Mouse (Mus musculus): ENCODE measurements around the gene Rprd1b. TPM values are rescaled to one million over a fixed set of nuclear protein-coding genes. Genes with fewer than 3 reads are reported as not detected.

The Rprd1b gene
- polyA plus RNA-seq, 1 experiment from 2014 or later = 27.5 TPM

- 51% methylated on average over 15 of the region's 15 CpGs for WGBS (ENCODE audit: insufficient replicate concordance)
- Histone ChIP-seq H3K9ac (no peak overlapping the region), H3K27me3 (peaks cover 37% of the 10 kb centered on the region), H3K4me3 (replicated peaks) (no peak overlapping the region), H3K36me3 (replicated peaks) (no peaks in the 10 kb centered on the region), H3K9me3 (replicated peaks) (no peaks in the 10 kb centered on the region), H3K4me1 (replicated peaks) (peaks cover 51% of the 10 kb centered on the region), H3K27ac (replicated peaks) (peak overlapping the region; percentile 79), H3K4me2 (peak overlapping the region; percentile 29)
- peak; percentile 29 for ATAC-seq (ENCODE audit: insufficient read depth)
These were observed 146.7 kb downstream of the Rprd1b start for GRCm38 (mm10) chr2:158174958-158175357.

GRCm38 (mm10) chr2:158175433-158175832 is 147.1 kb downstream of the Rprd1b start:
- Histone ChIP-seq H3K4me3 (replicated peaks) (no peak overlapping the region), H3K9me3 (replicated peaks) (no peaks in the 10 kb centered on the region), H3K4me1 (replicated peaks) (peaks cover 51% of the 10 kb centered on the region), H3K36me3 (replicated peaks) (no peaks in the 10 kb centered on the region), H3K27me3 (peaks cover 42% of the 10 kb centered on the region), H3K9ac (no peak overlapping the region), H3K27ac (replicated peaks) (peak overlapping the region; percentile 79), H3K4me2 (peak overlapping the region; percentile 29)
- ATAC-seq (ENCODE audit: insufficient read depth) = peak; percentile 69
- WGBS (ENCODE audit: insufficient replicate concordance) = 2% methylated on average over 3 of the region's 3 CpGs

GRCm38 (mm10) chr2:158176763-158177162 is 148.5 kb downstream of the Rprd1b start:
- Histone ChIP-seq H3K27me3 (peaks cover 44% of the 10 kb centered on the region), H3K4me1 (replicated peaks) (peaks cover 51% of the 10 kb centered on the region), H3K36me3 (replicated peaks) (no peaks in the 10 kb centered on the region), H3K9me3 (replicated peaks) (no peaks in the 10 kb centered on the region), H3K4me2 (no peak overlapping the region), H3K27ac (replicated peaks) (no peak overlapping the region), H3K4me3 (replicated peaks) (no peak overlapping the region), H3K9ac (no peak overlapping the region)
- ATAC-seq (ENCODE audit: insufficient read depth) = no peak
- 73% methylated on average over 9 of the region's 9 CpGs for WGBS (ENCODE audit: insufficient replicate concordance)

- no peak overlapping the region for H3K4me3 ChIP-seq (replicated peaks)
- no peak overlapping the region for H3K9ac ChIP-seq
- ATAC-seq (ENCODE audit: insufficient read depth) = no peak
- no peaks in the 10 kb centered on the region for H3K9me3 ChIP-seq (replicated peaks)
- H3K27ac ChIP-seq (replicated peaks) = no peak overlapping the region
- WGBS (ENCODE audit: insufficient replicate concordance) = 75% methylated on average over 3 of the region's 3 CpGs
- H3K4me1 ChIP-seq (replicated peaks) = peaks cover 51% of the 10 kb centered on the region
- H3K36me3 ChIP-seq (replicated peaks) = no peaks in the 10 kb centered on the region
- peaks cover 44% of the 10 kb centered on the region for H3K27me3 ChIP-seq
- no peak overlapping the region for H3K4me2 ChIP-seq
These were observed 149.3 kb downstream of the Rprd1b start for GRCm38 (mm10) chr2:158177574-158177973.

GRCm38 (mm10) chr2:158178139-158178538 is 149.8 kb downstream of the Rprd1b start:
- H3K4me2 ChIP-seq = no peak overlapping the region
- no peak for ATAC-seq (ENCODE audit: insufficient read depth)
- H3K9ac ChIP-seq = no peak overlapping the region
- no peak overlapping the region for H3K27ac ChIP-seq (replicated peaks)
- peaks cover 51% of the 10 kb centered on the region for H3K4me1 ChIP-seq (replicated peaks)
- H3K27me3 ChIP-seq = peaks cover 44% of the 10 kb centered on the region
- no peaks in the 10 kb centered on the region for H3K9me3 ChIP-seq (replicated peaks)
- no peaks in the 10 kb centered on the region for H3K36me3 ChIP-seq (replicated peaks)
- H3K4me3 ChIP-seq (replicated peaks) = no peak overlapping the region
- 68% methylated on average over 4 of the region's 4 CpGs for WGBS (ENCODE audit: insufficient replicate concordance)

GRCm38 (mm10) chr2:158178696-158179369 is 150.5 kb downstream of the Rprd1b start:
- H3K27ac ChIP-seq (replicated peaks) = no peak overlapping the region
- peak overlapping the region; percentile 32 for H3K4me3 ChIP-seq (replicated peaks)
- peaks cover 47% of the 10 kb centered on the region for H3K4me1 ChIP-seq (replicated peaks)
- WGBS (ENCODE audit: insufficient replicate concordance) = 7% methylated on average over 19 of the region's 19 CpGs
- ATAC-seq (ENCODE audit: insufficient read depth) = peak; percentile 35
- H3K9me3 ChIP-seq (replicated peaks) = no peaks in the 10 kb centered on the region
- H3K27me3 ChIP-seq = peaks cover 41% of the 10 kb centered on the region
- H3K36me3 ChIP-seq (replicated peaks) = no peaks in the 10 kb centered on the region
- H3K9ac ChIP-seq = no peak overlapping the region
- peak overlapping the region; percentile 64 for H3K4me2 ChIP-seq

- H3K9ac ChIP-seq = no peak overlapping the region
- H3K9me3 ChIP-seq (replicated peaks) = no peaks in the 10 kb centered on the region
- H3K27me3 ChIP-seq = peaks cover 35% of the 10 kb centered on the region
- H3K4me1 ChIP-seq (replicated peaks) = peaks cover 40% of the 10 kb centered on the region
- H3K36me3 ChIP-seq (replicated peaks) = no peaks in the 10 kb centered on the region
- H3K4me3 ChIP-seq (replicated peaks) = peak overlapping the region; percentile 32; the same call in 1 of the 2 replicates
- ATAC-seq (ENCODE audit: insufficient read depth) = no peak
- H3K4me2 ChIP-seq = peak overlapping the region; percentile 64
- 28% methylated on average over 18 of the region's 18 CpGs for WGBS (ENCODE audit: insufficient replicate concordance)
- no peak overlapping the region for H3K27ac ChIP-seq (replicated peaks)
These were observed 151.2 kb downstream of the Rprd1b start for GRCm38 (mm10) chr2:158179370-158180111.

GRCm38 (mm10) chr2:158180797-158181196 is 152.5 kb downstream of the Rprd1b start:
- H3K4me3 ChIP-seq (replicated peaks) = no peak overlapping the region
- no peak overlapping the region for H3K27ac ChIP-seq (replicated peaks)
- 32% methylated on average over 9 of the region's 9 CpGs for WGBS (ENCODE audit: insufficient replicate concordance)
- H3K4me2 ChIP-seq = no peak overlapping the region
- no peak for ATAC-seq (ENCODE audit: insufficient read depth)
- peaks cover 28% of the 10 kb centered on the region for H3K4me1 ChIP-seq (replicated peaks)
- no peak overlapping the region for H3K9ac ChIP-seq
- no peaks in the 10 kb centered on the region for H3K9me3 ChIP-seq (replicated peaks)
- no peaks in the 10 kb centered on the region for H3K36me3 ChIP-seq (replicated peaks)
- H3K27me3 ChIP-seq = peaks cover 25% of the 10 kb centered on the region; the same call in 1 of the 2 replicates

Other genes with a start within 250 kb of the Rprd1b start
- gene Vstm2l, start 113.8 kb upstream of the Rprd1b start, polyA plus RNA-seq (2015; fragmentation: Nextera tagmentation; extraction: Ambion mirVana) = not detected in 2 replicates
- 12.0 and 12.2 TPM in 2 replicates for gene Tti1, start 64 bp upstream of the Rprd1b start, polyA plus RNA-seq (2015; fragmentation: Nextera tagmentation; extraction: Ambion mirVana)
- 67.7 and 77.8 TPM in 2 replicates for gene Tgm2, start 117.9 kb downstream of the Rprd1b start, polyA plus RNA-seq (2015; fragmentation: Nextera tagmentation; extraction: Ambion mirVana)
- gene D630003M21Rik, start 200.7 kb downstream of the Rprd1b start, polyA plus RNA-seq (2015; fragmentation: Nextera tagmentation; extraction: Ambion mirVana) = 0.61 and 0.78 TPM in 2 replicates
- not detected in 2 replicates for gene Bpi, start 229.6 kb downstream of the Rprd1b start, polyA plus RNA-seq (2015; fragmentation: Nextera tagmentation; extraction: Ambion mirVana)

Measured in liver, embryonic 15.5 days (tissue).